Mouse (Mus musculus): Measurements from ENCODE around the gene Gbp3.

Gene Gbp3

DNA sequence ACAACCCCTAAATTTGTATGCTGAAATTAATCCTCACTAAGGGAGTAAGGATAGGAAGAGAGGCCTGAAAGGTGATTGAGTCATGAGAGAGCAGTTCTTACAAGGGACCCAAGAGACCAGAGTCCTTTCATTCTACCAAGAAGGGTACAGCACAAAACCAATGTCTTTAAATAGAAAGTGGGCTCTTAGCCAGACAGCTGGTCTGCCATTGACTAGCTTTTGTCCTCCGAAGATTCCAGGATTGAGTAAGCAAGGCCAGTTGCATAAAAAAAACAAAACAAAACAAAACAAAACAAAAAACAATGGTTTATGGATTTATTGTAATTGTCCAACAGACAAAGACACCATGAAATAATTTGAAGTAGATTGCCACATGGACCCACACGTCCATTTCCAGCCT, 29.1 kb downstream of the Gbp3 start:
- no peak for DNase-seq (ENCODE audit: low spot score)

DNA sequence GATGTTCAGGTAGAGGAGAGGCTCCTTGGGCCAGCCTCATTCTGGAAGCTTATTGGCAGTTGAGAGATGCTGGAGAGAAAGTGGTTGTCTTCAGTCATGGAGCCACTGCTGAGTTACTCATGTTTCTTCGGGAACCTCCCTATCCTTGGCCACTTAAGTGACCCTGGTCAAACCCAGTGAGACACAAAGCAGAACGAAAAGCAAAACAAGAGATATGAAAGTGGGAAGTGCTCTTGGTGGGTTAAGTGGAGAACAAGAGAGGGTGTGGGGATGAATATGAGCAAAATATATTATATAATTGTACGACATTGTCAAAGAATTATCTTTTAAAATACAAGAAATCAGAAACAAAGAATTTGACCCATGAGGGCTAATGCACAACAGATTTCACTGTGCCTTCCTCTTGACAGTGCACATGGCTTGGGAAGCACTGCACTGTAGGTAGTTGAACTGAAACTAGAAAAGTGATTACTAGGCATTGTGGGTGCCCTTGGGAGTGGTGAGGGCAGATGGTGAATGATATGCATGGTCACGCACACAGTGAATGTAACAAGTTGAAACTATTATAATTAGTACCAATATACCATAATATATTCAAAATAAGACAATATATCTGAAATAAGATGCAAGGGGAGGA, 30.7 kb downstream of the Gbp3 start:
- DNase-seq (ENCODE audit: low spot score): no peak

DNA sequence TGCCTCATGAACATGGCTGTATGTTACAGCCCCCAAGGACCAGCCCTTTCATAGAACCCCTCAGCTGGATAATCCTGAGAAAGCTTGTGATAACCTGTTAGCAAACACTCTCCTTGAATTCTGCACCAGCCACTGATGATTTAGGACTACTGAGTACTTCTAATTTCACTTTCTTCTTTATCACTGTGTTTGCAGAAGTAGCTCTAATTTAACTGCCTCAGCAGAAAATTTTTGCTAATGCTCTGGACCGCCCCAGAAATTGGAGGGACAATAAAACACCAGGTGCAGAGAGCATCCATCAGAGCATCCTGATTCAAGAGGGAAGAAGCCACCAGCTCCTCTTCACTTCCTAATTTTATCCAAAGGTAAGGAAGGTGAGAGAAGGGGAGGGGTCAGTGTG, 34.7 kb downstream of the Gbp3 start, which contains the start of gene Gbp2b:
Gbp2b (plus strand) TSS at position 301 of the 400 bp plus-strand sequence.
- DNase-seq (ENCODE audit: low spot score): no peak

DNA sequence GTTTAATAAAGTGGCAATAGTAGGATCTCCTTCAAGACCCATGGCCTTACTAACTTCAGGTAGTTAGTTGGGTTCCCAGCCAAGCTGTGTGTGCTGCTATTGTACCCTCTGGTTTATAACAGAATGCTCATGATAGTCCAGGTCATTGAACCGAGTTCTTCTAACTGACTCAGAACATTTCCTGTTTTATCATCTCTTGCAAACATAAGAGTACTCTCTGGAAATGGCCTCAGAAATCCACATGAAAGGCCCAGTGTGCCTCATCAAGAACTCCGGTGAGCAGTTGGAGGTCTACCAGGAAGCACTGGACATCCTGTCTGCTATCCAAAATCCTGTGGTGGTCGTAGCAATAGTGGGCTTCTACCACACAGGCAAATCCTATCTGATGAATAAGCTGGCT, 38.1 kb downstream of the Gbp3 start:
- no peak for DNase-seq (ENCODE audit: low spot score)

- DNase-seq (ENCODE audit: low spot score): no peak
These were observed 41.8 kb downstream of the Gbp3 start for GRCm38 (mm10) chr3:142601675-142602074.

DNA sequence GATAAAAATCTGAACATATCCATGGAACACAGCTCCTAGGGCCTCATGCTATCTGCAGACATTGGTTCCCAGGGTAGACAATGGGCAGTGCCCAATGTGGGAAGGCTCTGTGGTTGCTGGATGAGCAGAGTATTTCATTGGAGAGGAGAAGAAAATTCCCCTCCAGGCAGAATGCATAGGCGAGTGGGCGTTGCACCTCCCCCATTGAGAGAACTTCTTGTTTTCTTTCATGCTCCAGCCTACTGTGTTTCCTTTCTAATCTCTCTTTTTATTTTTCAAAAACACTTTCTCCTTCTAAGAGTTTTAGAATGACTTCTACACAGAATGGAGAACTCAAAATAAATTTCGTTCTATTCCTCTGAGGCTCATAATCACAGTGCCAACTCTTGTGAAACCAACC, 58.8 kb downstream of the Gbp3 start:
- DNase-seq (ENCODE audit: low spot score): no peak

- DNase-seq (ENCODE audit: low spot score): no peak
These were observed 59.8 kb downstream of the Gbp3 start for GRCm38 (mm10) chr3:142619606-142620005.

GRCm38 (mm10) chr3:142620111-142620955, 60.5 kb downstream of the Gbp3 start, which contains the start of gene Gbp2:
Gene Gbp2, plus strand, starts transcription at chr3:142620602.
- no peak for DNase-seq (ENCODE audit: low spot score)

GRCm38 (mm10) chr3:142620956-142621562, 61.2 kb downstream of the Gbp3 start:
- DNase-seq (ENCODE audit: low spot score): peak; percentile 13
